Mouse (Mus musculus) liver, embryonic 14.5 days (tissue): ENCODE data around the gene Mfsd4b1. TPM values are rescaled to one million over a fixed set of nuclear protein-coding genes. Genes with fewer than 3 reads are reported as not detected.

Source experiments
- ATAC-seq: fragments of 200-750 bp; cut with Nextera tagmentation; 2 replicates; pipeline ENCODE4 v1.8.0; 2017; ENCODE audit warnings: moderate number of reproducible peaks, mild to moderate bottlenecking, moderate library complexity; ENCODE audit not compliant: insufficient read depth
- DNase-seq, 3 experiments: peaks; one replicate each; pipeline ENCODE4 v3.0.0-alpha.2; 2012 to 2013; ENCODE audit warnings: low read depth in 3 of 3, low spot score in 3 of 3
- H3K27ac ChIP-seq: fragments of 300-500 bp; sonication (generic); 2 replicates; pipeline ENCODE4 v1.5.1; 2014; ENCODE audit warnings: moderate library complexity, mild to moderate bottlenecking, control low read depth, inconsistent platforms
- H3K27me3 ChIP-seq: fragments of 300-500 bp; sonication (generic); 2 replicates; pipeline ENCODE4 v1.6.1; 2014; ENCODE audit warnings: mild to moderate bottlenecking, low read length, moderate library complexity; ENCODE audit not compliant: control insufficient read depth, insufficient read depth
- H3K36me3 ChIP-seq: fragments of 300-500 bp; sonication (generic); replicated peaks from 2 replicates; pipeline ENCODE4 v1.6.1; 2014; ENCODE audit warnings: low read depth; ENCODE audit not compliant: control insufficient read depth, insufficient read depth
- H3K4me1 ChIP-seq, 2 experiments: fragments of 200-500 bp in 1 of 2; fragments of 300-500 bp in 1 of 2; sonication (generic) in 1 of 2; replicated peaks; 2 replicates each; pipeline ENCODE4 v1.6.1; 2012 to 2014; ENCODE audit warnings: antibody characterized with exemption in 1 of 2, inconsistent platforms in 1 of 2, low read length in 1 of 2; ENCODE audit not compliant: control insufficient read depth in 2 of 2, insufficient read depth in 2 of 2
- H3K4me2 ChIP-seq: fragments of 300-500 bp; sonication (generic); 2 replicates; pipeline ENCODE4 v1.6.1; 2014; ENCODE audit warnings: low read depth, mild to moderate bottlenecking, control low read depth, moderate library complexity
- H3K4me3 ChIP-seq, 2 experiments: fragments of 200-500 bp in 1 of 2; fragments of 300-500 bp in 1 of 2; sonication (generic) in 1 of 2; 2 replicates each; pipeline ENCODE4 v1.5.1; 2012 to 2014; ENCODE audit warnings: low read depth in 2 of 2, low read length in 2 of 2, mild to moderate bottlenecking in 2 of 2, control low read depth in 1 of 2, inconsistent platforms in 1 of 2, moderate library complexity in 1 of 2; ENCODE audit not compliant: insufficient read depth in 1 of 2
- H3K9ac ChIP-seq: fragments of 300-500 bp; sonication (generic); replicated peaks from 2 replicates; pipeline ENCODE4 v1.6.1; 2014; ENCODE audit warnings: mild to moderate bottlenecking, control low read depth, moderate library complexity
- H3K9me3 ChIP-seq: fragments of 300-500 bp; sonication (generic); 2 replicates; pipeline ENCODE4 v1.6.1; 2016; ENCODE audit warnings: low read length, mixed read lengths; ENCODE audit not compliant: control insufficient read depth
- CTCF ChIP-seq: IDR thresholded peaks from 2 replicates; pipeline ENCODE4 v1.5.1; 2016; ENCODE audit warnings: antibody characterized with exemption, low read depth, control low read depth
- EP300 ChIP-seq: IDR thresholded peaks from 2 replicates; pipeline ENCODE4 v1.6.1; 2016; ENCODE audit warnings: antibody characterized with exemption, low read depth
- WGBS: fragments of 180-500 bp; shearing (Covaris S2); extraction: QIAGEN DNeasy Blood & Tissue Kit; methylation state at CpG from one replicate; pipeline ENCODE4 v1.1.7; 2014; ENCODE audit not compliant: insufficient replicate concordance; 5-methylcytosine and 5-hydroxymethylcytosine counted together
- polyA plus RNA-seq, 2 experiments: library from polyadenylated mRNA; depleted of rRNA in 1 of 2; stranded (reverse) in 1 of 2; unstranded in 1 of 2; fragments of >200 nt; fragmentation: Nextera tagmentation in 1 of 2; extraction: Ambion mirVana in 1 of 2; gene quantifications; 2 replicates each; pipeline versions ENCODE4 v1.2.1 to v1.2.3; 2012 to 2014

Mfsd4b1 gene
- polyA plus RNA-seq, 2 experiments = 0.22 to 0.60 TPM

GRCm38 (mm10) chr10:40036686-40037560 lies 11.9 kb upstream of the Mfsd4b1 start:
- Histone ChIP-seq H3K27me3 (no peaks in the 10 kb centered on the region), H3K27ac (no peak overlapping the region), H3K4me1 (no peaks in the 10 kb centered on the region), H3K4me2 (no peak overlapping the region), H3K9ac (no peak overlapping the region), H3K9me3 (no peaks in the 10 kb centered on the region), H3K4me3 (no peak overlapping the region), H3K36me3 (peaks cover 46% of the 10 kb centered on the region)
- WGBS = 85% methylated on average over 24 of the region's 24 CpGs
- TF ChIP-seq CTCF (no peak), EP300 (no peak)
- DNase-seq (no peak), ATAC-seq (no peak)

GRCm38 (mm10) chr10:40034956-40035355 lies 9.9 kb upstream of the Mfsd4b1 start:
- Histone ChIP-seq H3K27ac (no peak overlapping the region), H3K36me3 (peaks cover 37% of the 10 kb centered on the region), H3K4me2 (no peak overlapping the region), H3K27me3 (no peaks in the 10 kb centered on the region), H3K4me3 (no peak overlapping the region), H3K9ac (no peak overlapping the region), H3K9me3 (no peaks in the 10 kb centered on the region), H3K4me1 (no peaks in the 10 kb centered on the region)
- TF ChIP-seq CTCF (no peak), EP300 (no peak)
- ATAC-seq (no peak), DNase-seq (no peak)
- WGBS = 90% methylated on average over 6 of the region's 6 CpGs

- Histone ChIP-seq H3K4me2 (no peak overlapping the region), H3K27ac (no peak overlapping the region), H3K4me1 (no peaks in the 10 kb centered on the region), H3K4me3 (no peak overlapping the region), H3K9me3 (no peaks in the 10 kb centered on the region), H3K36me3 (peaks cover 30% of the 10 kb centered on the region), H3K9ac (no peak overlapping the region), H3K27me3 (no peaks in the 10 kb centered on the region)
- DNase-seq (no peak), ATAC-seq (no peak)
- WGBS = 86% methylated on average over 2 of the region's 2 CpGs
- TF ChIP-seq CTCF (no peak), EP300 (no peak)
Measured at GRCm38 (mm10) chr10:40032897-40033296, 7.8 kb upstream of the Mfsd4b1 start.

- no peaks in the 10 kb centered on the region for H3K27me3 ChIP-seq
- H3K4me1 ChIP-seq = no peaks in the 10 kb centered on the region
- no peak for DNase-seq
- TF ChIP-seq CTCF (no peak), EP300 (no peak)
- H3K4me2 ChIP-seq = no peak overlapping the region
- WGBS = 82% methylated on average over 6 of the region's 6 CpGs
- H3K9ac ChIP-seq = no peak overlapping the region
- H3K36me3 ChIP-seq = peaks cover 11% of the 10 kb centered on the region
- no peak overlapping the region for H3K27ac ChIP-seq
- no peak for ATAC-seq
- H3K4me3 ChIP-seq = no peak overlapping the region
- no peaks in the 10 kb centered on the region for H3K9me3 ChIP-seq
Measured at GRCm38 (mm10) chr10:40030716-40031115, 5.6 kb upstream of the Mfsd4b1 start.

GRCm38 (mm10) chr10:40029610-40030009 lies 4.5 kb upstream of the Mfsd4b1 start:
- no peak overlapping the region for H3K9ac ChIP-seq
- H3K4me2 ChIP-seq = no peak overlapping the region
- peaks cover under 1% of the 10 kb centered on the region; the same call in 1 of the 2 replicates for H3K36me3 ChIP-seq
- no peaks in the 10 kb centered on the region for H3K9me3 ChIP-seq
- ATAC-seq = no peak
- TF ChIP-seq CTCF (no peak), EP300 (no peak)
- DNase-seq = no peak
- no peak overlapping the region for H3K4me3 ChIP-seq
- H3K27me3 ChIP-seq = peaks cover 3% of the 10 kb centered on the region
- whole genome bisulfite sequencing = 75% methylated on average over 2 of the region's 2 CpGs
- H3K4me1 ChIP-seq = 0 out of 4 replicates have a peak, but pooled peaks cover 0 to 2% of the 10 kb centered on the region in 2 experiments
- no peak overlapping the region for H3K27ac ChIP-seq
